13 mouse cellular contexts compared by ENCODE assay signal in the genomic region with DNA sequence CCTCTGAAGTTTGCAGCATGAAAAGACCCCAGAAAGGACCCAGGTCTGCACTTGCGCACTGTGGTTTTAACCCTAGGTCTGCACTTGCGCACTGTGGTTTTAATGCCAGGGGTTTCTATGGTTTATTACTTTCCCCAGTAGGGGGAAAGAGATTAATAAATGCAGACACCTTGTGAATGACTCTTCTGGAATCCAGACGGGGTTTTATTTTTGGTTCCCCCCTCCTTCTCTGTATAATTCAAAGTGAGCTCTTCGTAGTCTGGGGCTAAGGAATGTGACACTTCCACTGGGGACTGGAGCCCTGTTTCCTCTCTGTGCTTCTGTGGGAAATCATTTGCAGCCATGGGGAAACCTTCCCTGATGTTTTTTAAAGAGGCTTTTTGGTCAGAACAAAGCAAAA.
DNase-seq lines count a peak whose midpoint lies in the region; ATAC-seq lines count a peak whose summit lies in the region.
"Had no signal": no experiment of that assay in that cellular context is flagged by ENCODE, and none has a peak within 500 bp of the region (broad histone marks: within the 10 kb centered on the region; RNA-seq: fewer than 3 reads in every experiment).

No protein-coding gene starts in this region.

- peaks cover 24% of the 10 kb centered on the region for H3K4me1 ChIP-seq in heart, embryonic 15.5 days (replicated peaks)
- no peaks in the 10 kb centered on the region for H3K4me1 ChIP-seq in embryonic facial prominence, embryonic 11.5 days (ENCODE audit: control insufficient read depth, insufficient read depth, low read length)
- H3K4me1 ChIP-seq in embryonic facial prominence, embryonic 14.5 days (ENCODE audit: control insufficient read depth, insufficient read depth, low read length) = peaks cover 14% of the 10 kb centered on the region
- H3K4me1 ChIP-seq in limb, embryonic 12.5 days (replicated peaks) = peaks cover 43% of the 10 kb centered on the region
- H3K4me1 ChIP-seq: liver, embryonic 12.5 days had no signal

- no peak overlapping the region for H3K9ac ChIP-seq in heart, embryonic 15.5 days
- no peak overlapping the region; the same call in 1 of the 2 replicates for H3K9ac ChIP-seq in embryonic facial prominence, embryonic 11.5 days (replicated peaks; ENCODE audit: low read length)
- H3K9ac ChIP-seq in embryonic facial prominence, embryonic 14.5 days (ENCODE audit: low read depth, low read length) = no peak overlapping the region
- H3K9ac ChIP-seq in limb, embryonic 12.5 days (replicated peaks) = 0 out of 2 replicates have a peak overlapping the region, but pooled peaks have one; percentile 12
- H3K9ac ChIP-seq: liver, embryonic 12.5 days had no signal

- no peak overlapping the region for H3K4me2 ChIP-seq in heart, embryonic 15.5 days
- H3K4me2 ChIP-seq in embryonic facial prominence, embryonic 11.5 days (ENCODE audit: low read depth, low read length) = no peak overlapping the region
- H3K4me2 ChIP-seq in embryonic facial prominence, embryonic 14.5 days (ENCODE audit: low read depth, low read length) = no peak overlapping the region
- peak overlapping the region; percentile 27 for H3K4me2 ChIP-seq in limb, embryonic 12.5 days
- H3K4me2 ChIP-seq: liver, embryonic 12.5 days had no signal

- no peak for ATAC-seq in heart, embryonic 15.5 days (replicated peaks; ENCODE audit: insufficient number of reproducible peaks, insufficient read depth, low FRiP score, low read depth)
- no peak for ATAC-seq in embryonic facial prominence, embryonic 11.5 days (replicated peaks; ENCODE audit: insufficient number of reproducible peaks, low FRiP score, low TSS enrichment, low read depth)
- ATAC-seq in embryonic facial prominence, embryonic 14.5 days (ENCODE audit: low read depth) = 0 out of 2 replicates have a peak, but pooled peaks have one; percentile 7
- peak; percentile 64; the same call in 1 of the 2 replicates for ATAC-seq in limb, embryonic 12.5 days (ENCODE audit: insufficient number of reproducible peaks, insufficient read depth, low FRiP score, low TSS enrichment, low read depth)
- no peak for ATAC-seq in inflammation-experienced regulatory T-cells, adult 6 months
- ATAC-seq: liver, embryonic 12.5 days had no signal

- H3K4me3 ChIP-seq in heart, embryonic 15.5 days = no peak overlapping the region
- no peak overlapping the region for H3K4me3 ChIP-seq in embryonic facial prominence, embryonic 11.5 days (ENCODE audit: low read depth, low read length)
- no peak overlapping the region for H3K4me3 ChIP-seq in embryonic facial prominence, embryonic 14.5 days (ENCODE audit: low read depth, low read length)
- no peak overlapping the region for H3K4me3 ChIP-seq in limb, embryonic 12.5 days (replicated peaks)
- H3K4me3 ChIP-seq: layer of hippocampus, adult 2 months; liver, embryonic 12.5 days; myocyte had no signal

- H3K9me3 ChIP-seq in heart, embryonic 15.5 days (replicated peaks) = peaks cover 23% of the 10 kb centered on the region
- H3K9me3 ChIP-seq in embryonic facial prominence, embryonic 11.5 days (replicated peaks; ENCODE audit: control insufficient read depth, low read length) = peaks cover 17% of the 10 kb centered on the region
- peaks cover 25% of the 10 kb centered on the region for H3K9me3 ChIP-seq in embryonic facial prominence, embryonic 14.5 days (ENCODE audit: control insufficient read depth, low read length)
- H3K9me3 ChIP-seq in limb, embryonic 12.5 days = peaks cover 25% of the 10 kb centered on the region

- H3K36me3 ChIP-seq in heart, embryonic 15.5 days = peaks cover 24% of the 10 kb centered on the region
- peaks cover 5% of the 10 kb centered on the region for H3K36me3 ChIP-seq in embryonic facial prominence, embryonic 11.5 days (replicated peaks; ENCODE audit: control insufficient read depth, insufficient read depth, low read depth, low read length)
- H3K36me3 ChIP-seq in embryonic facial prominence, embryonic 14.5 days (ENCODE audit: control insufficient read depth, insufficient read depth, low read length) = peaks cover 25% of the 10 kb centered on the region
- peaks cover 30% of the 10 kb centered on the region for H3K36me3 ChIP-seq in limb, embryonic 12.5 days

- no peak for DNase-seq in heart, postnatal 14 days
- DNase-seq in embryonic facial prominence, embryonic 11.5 days (ENCODE audit: low spot score) = no peak
- no peak for DNase-seq in embryonic facial prominence, embryonic 14.5 days (ENCODE audit: low spot score)
- DNase-seq in MN1 (ENCODE audit: low spot score) = no peak
- DNase-seq: adrenal gland, adult 2 months; cerebellum, postnatal 36 days; thymus, postnatal 14 days had no signal

- 53% methylated on average over 4 of the region's 4 CpGs for WGBS in heart, embryonic 15.5 days
- WGBS in embryonic facial prominence, embryonic 11.5 days = 59% methylated on average over 4 of the region's 4 CpGs
- 52% methylated on average over 4 of the region's 4 CpGs for WGBS in embryonic facial prominence, embryonic 14.5 days
- 24% methylated on average over 4 of the region's 4 CpGs for WGBS in limb, embryonic 12.5 days

- intact Hi-C loops in heart, postnatal 14 days (cut with DNase I) = no loop called here

- no peaks in the 10 kb centered on the region for H3K27me3 ChIP-seq in heart, embryonic 15.5 days
- no peaks in the 10 kb centered on the region for H3K27me3 ChIP-seq in embryonic facial prominence, embryonic 11.5 days (ENCODE audit: control insufficient read depth, insufficient read depth, low read length)
- no peaks in the 10 kb centered on the region for H3K27me3 ChIP-seq in embryonic facial prominence, embryonic 14.5 days (replicated peaks; ENCODE audit: control insufficient read depth, insufficient read depth, low read length)
- H3K27me3 ChIP-seq in limb, embryonic 12.5 days = no peaks in the 10 kb centered on the region
- H3K27me3 ChIP-seq: liver, embryonic 12.5 days had no signal

- peak overlapping the region; percentile 47; the same call in 1 of the 2 replicates for H3K27ac ChIP-seq in heart, embryonic 15.5 days
- H3K27ac ChIP-seq in embryonic facial prominence, embryonic 11.5 days (replicated peaks; ENCODE audit: low read depth, low read length) = peak overlapping the region; percentile 47; the same call in 1 of the 2 replicates
- H3K27ac ChIP-seq in embryonic facial prominence, embryonic 14.5 days (replicated peaks; ENCODE audit: low read depth, low read length) = peak overlapping the region; percentile 39; the same call in 1 of the 2 replicates
- peak overlapping the region; percentile 90 for H3K27ac ChIP-seq in limb, embryonic 12.5 days
- H3K27ac ChIP-seq: layer of hippocampus, adult 2 months; liver, embryonic 12.5 days had no signal

Comparison
In these comparisons a context has a peak if more than half of its experiments do, and no peak if none do; other contexts are left out.
1. ATAC-seq: peak in embryonic facial prominence, embryonic 14.5 days (single experiment) and limb, embryonic 12.5 days (single experiment); none in heart, embryonic 15.5 days (single experiment), embryonic facial prominence, embryonic 11.5 days (single experiment) and inflammation-experienced regulatory T-cells, adult 6 months (single experiment).
2. H3K27ac ChIP-seq: peak in every context shown above with its lines; median percentile 90 in limb, embryonic 12.5 days; 47 in heart, embryonic 15.5 days; 47 in embryonic facial prominence, embryonic 11.5 days; 39 in embryonic facial prominence, embryonic 14.5 days.